Mouse (Mus musculus) cortical plate, adult 2 months (tissue): ENCODE data around the gene Inka2.

Experiments used
- CTCF ChIP-seq: fragments of 200-500 bp; IDR thresholded peaks from 2 replicates; pipeline ENCODE4 v1.5.1; 2011; ENCODE audit warnings: mild to moderate bottlenecking, control low read depth, low read length; ENCODE audit not compliant: insufficient read depth; ENCODE audit errors: extremely low read depth
- POLR2A ChIP-seq: fragments of 200-500 bp; IDR thresholded peaks from 2 replicates; pipeline ENCODE4 v1.6.1; 2011; ENCODE audit warnings: mild to moderate bottlenecking, low read length, control low read depth; ENCODE audit not compliant: insufficient read depth; ENCODE audit errors: extremely low read depth

DNA sequence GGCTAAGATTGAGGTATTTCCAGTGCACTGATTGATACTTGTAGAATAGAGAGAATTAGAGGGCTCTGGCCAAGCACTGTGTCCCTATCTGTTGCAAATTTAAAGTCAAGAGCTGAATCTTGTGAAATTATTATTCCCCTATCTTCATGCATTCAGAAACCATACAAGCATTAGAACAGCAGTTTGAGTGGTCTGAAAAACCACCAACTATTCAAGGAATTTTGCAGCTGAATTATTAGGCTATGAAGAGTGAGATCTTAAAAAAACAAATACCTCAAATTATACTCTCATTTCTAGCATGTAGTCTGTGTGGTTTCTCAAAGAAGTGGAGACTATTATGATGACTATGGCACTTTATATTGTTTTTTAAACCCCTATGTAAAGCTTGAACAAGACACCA lies 30.9 kb downstream of the Inka2 start:
- TF ChIP-seq POLR2A (no peak), CTCF (no peak)
